Mouse (Mus musculus): Measurements from ENCODE around the gene Clba1. TPM values are rescaled to one million over a fixed set of nuclear protein-coding genes. Genes with fewer than 3 reads are reported as not detected.

Gene Clba1
- polyA plus RNA-seq, 1 experiment from 2014 or later = 3.6 TPM

DNA sequence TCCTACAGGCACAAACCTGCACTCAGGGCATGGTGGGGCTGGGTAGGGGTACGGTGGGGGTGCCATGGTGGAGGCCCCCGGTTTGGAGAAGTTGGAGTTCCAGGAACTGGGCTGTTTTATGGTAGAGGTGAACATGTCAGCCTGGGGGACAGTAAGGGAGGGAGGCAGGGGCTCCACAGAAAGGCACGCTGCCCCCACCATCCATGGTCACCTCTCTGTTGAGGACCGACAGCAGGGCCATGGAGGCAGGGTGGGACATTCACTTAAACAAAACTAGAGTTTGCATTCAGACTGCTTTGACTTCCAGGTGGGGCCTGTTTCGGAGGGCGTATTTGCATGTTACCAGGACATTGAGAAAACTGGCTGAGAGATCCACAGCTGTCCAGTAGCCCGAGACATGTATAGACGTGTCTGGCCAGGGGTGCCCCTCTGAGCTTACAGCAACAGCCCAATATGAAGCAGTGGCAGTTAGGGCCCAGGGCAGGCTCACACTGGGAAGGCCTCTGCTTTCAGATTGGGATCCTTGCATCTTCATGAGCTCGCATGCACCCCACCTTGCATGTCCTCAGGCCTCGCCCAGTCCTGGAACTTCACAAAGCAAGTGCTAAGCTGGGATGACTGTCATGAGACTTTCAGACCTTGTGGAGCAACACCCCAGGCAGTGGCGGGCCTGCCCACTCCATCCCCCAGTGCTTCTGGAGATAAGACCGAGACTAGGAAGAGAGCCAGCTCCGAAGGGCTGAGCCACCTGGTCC is 15.0 kb upstream of the Clba1 start:
- Histone ChIP-seq H3K36me3 (ENCODE audit: control insufficient read depth, insufficient read depth) (no peaks in the 10 kb centered on the region), H3K4me2 (replicated peaks; ENCODE audit: low read depth) (no peak overlapping the region; the same call in 1 of the 2 replicates), H3K4me3 (ENCODE audit: low read depth, low read length) (no peak overlapping the region), H3K27ac (ENCODE audit: low read depth, low read length) (no peak overlapping the region), H3K27me3 (replicated peaks; ENCODE audit: control insufficient read depth, insufficient read depth, low read length) (0 out of 2 replicates have a peak, but pooled peaks cover 3% of the 10 kb centered on the region), H3K9me3 (ENCODE audit: control insufficient read depth) (no peaks in the 10 kb centered on the region), H3K4me1 (replicated peaks; ENCODE audit: control insufficient read depth, insufficient read depth, low read length) (0 out of 2 replicates have a peak, but pooled peaks cover 5% of the 10 kb centered on the region), H3K9ac (ENCODE audit: low read depth, low read length) (no peak overlapping the region)
- no peak for ATAC-seq
- no peak for TF ChIP-seq CTCF (IDR thresholded peaks at IDR 0.05; ENCODE audit: low read depth)
- 63% methylated on average over 13 of the region's 13 CpGs for WGBS

- 30% methylated on average over 7 of the region's 7 CpGs for WGBS
- H3K27me3 ChIP-seq (replicated peaks; ENCODE audit: control insufficient read depth, insufficient read depth, low read length) = 0 out of 2 replicates have a peak, but pooled peaks cover 3% of the 10 kb centered on the region
- no peak overlapping the region for H3K9ac ChIP-seq (ENCODE audit: low read depth, low read length)
- ATAC-seq = no peak
- no peak overlapping the region; the same call in 1 of the 2 replicates for H3K4me2 ChIP-seq (replicated peaks; ENCODE audit: low read depth)
- H3K4me1 ChIP-seq (replicated peaks; ENCODE audit: control insufficient read depth, insufficient read depth, low read length) = 0 out of 2 replicates have a peak, but pooled peaks cover 5% of the 10 kb centered on the region
- H3K36me3 ChIP-seq (ENCODE audit: control insufficient read depth, insufficient read depth) = no peaks in the 10 kb centered on the region
- no peak overlapping the region for H3K27ac ChIP-seq (ENCODE audit: low read depth, low read length)
- no peak for TF ChIP-seq CTCF (IDR thresholded peaks at IDR 0.05; ENCODE audit: low read depth)
- no peaks in the 10 kb centered on the region for H3K9me3 ChIP-seq (ENCODE audit: control insufficient read depth)
- H3K4me3 ChIP-seq (ENCODE audit: low read depth, low read length) = no peak overlapping the region
Observed at GRCm38 (mm10) chr12:112794356-112794816, 14.4 kb upstream of the Clba1 start.

GRCm38 (mm10) chr12:112794998-112795397 is 13.7 kb upstream of the Clba1 start:
- no peak for ATAC-seq
- H3K9ac ChIP-seq (ENCODE audit: low read depth, low read length) = no peak overlapping the region
- H3K4me1 ChIP-seq (replicated peaks; ENCODE audit: control insufficient read depth, insufficient read depth, low read length) = 0 out of 2 replicates have a peak, but pooled peaks cover 5% of the 10 kb centered on the region
- H3K9me3 ChIP-seq (ENCODE audit: control insufficient read depth) = no peaks in the 10 kb centered on the region
- no peak overlapping the region for H3K4me3 ChIP-seq (ENCODE audit: low read depth, low read length)
- no peak for TF ChIP-seq CTCF (IDR thresholded peaks at IDR 0.05; ENCODE audit: low read depth)
- WGBS = 82% methylated on average over 5 of the region's 5 CpGs
- 0 out of 2 replicates have a peak, but pooled peaks cover 3% of the 10 kb centered on the region for H3K27me3 ChIP-seq (replicated peaks; ENCODE audit: control insufficient read depth, insufficient read depth, low read length)
- peak overlapping the region; percentile 32; the same call in 1 of the 2 replicates for H3K4me2 ChIP-seq (replicated peaks; ENCODE audit: low read depth)
- H3K36me3 ChIP-seq (ENCODE audit: control insufficient read depth, insufficient read depth) = no peaks in the 10 kb centered on the region
- no peak overlapping the region for H3K27ac ChIP-seq (ENCODE audit: low read depth, low read length)

DNA sequence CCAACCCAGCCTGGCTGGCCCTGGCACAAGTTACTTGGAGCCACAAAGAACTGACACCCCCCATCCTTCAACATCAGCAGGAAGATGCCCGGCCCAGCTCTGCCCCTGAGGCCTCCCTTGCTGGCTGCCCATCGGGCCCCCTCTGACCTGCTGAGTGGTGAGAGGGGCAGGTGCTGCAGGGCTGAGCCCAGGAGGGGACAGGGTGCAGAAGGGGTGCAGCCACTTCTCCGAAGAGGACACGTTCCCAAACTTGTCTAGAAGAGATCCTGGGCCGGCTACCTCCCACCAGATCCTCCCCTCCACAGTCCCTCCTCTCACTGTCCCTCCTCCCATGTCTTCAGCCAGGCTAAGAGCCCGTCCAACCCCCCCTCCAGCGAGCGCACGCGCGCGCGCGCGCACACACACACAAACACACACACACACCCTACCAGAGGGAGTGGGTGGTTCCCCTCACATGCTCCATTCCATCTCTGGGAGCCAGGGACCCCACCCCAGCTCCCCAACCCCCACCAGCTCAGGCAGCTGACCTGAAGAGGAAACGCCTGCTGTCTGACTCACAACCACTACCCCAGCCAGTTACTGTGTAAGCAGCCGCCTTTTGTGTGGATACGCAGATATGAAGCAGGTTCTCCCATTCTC is 13.2 kb upstream of the Clba1 start:
- no peaks in the 10 kb centered on the region for H3K36me3 ChIP-seq (ENCODE audit: control insufficient read depth, insufficient read depth)
- 33% methylated on average over 17 of the region's 18 CpGs for WGBS
- H3K4me2 ChIP-seq (replicated peaks; ENCODE audit: low read depth) = peak overlapping the region; percentile 32
- no peak overlapping the region for H3K4me3 ChIP-seq (ENCODE audit: low read depth, low read length)
- ATAC-seq = no peak
- no peaks in the 10 kb centered on the region for H3K9me3 ChIP-seq (ENCODE audit: control insufficient read depth)
- H3K9ac ChIP-seq (ENCODE audit: low read depth, low read length) = no peak overlapping the region
- no peak overlapping the region for H3K27ac ChIP-seq (ENCODE audit: low read depth, low read length)
- peaks cover 4% of the 10 kb centered on the region; the same call in 1 of the 2 replicates for H3K27me3 ChIP-seq (replicated peaks; ENCODE audit: control insufficient read depth, insufficient read depth, low read length)
- no peak for TF ChIP-seq CTCF (IDR thresholded peaks at IDR 0.05; ENCODE audit: low read depth)
- H3K4me1 ChIP-seq (replicated peaks; ENCODE audit: control insufficient read depth, insufficient read depth, low read length) = 0 out of 2 replicates have a peak, but pooled peaks cover 5% of the 10 kb centered on the region

- Histone ChIP-seq H3K36me3 (ENCODE audit: control insufficient read depth, insufficient read depth) (no peaks in the 10 kb centered on the region), H3K27ac (ENCODE audit: low read depth, low read length) (no peak overlapping the region), H3K9ac (ENCODE audit: low read depth, low read length) (no peak overlapping the region), H3K27me3 (replicated peaks; ENCODE audit: control insufficient read depth, insufficient read depth, low read length) (peaks cover 17% of the 10 kb centered on the region), H3K4me1 (replicated peaks; ENCODE audit: control insufficient read depth, insufficient read depth, low read length) (0 out of 2 replicates have a peak, but pooled peaks cover 5% of the 10 kb centered on the region), H3K4me2 (replicated peaks; ENCODE audit: low read depth) (no peak overlapping the region), H3K9me3 (ENCODE audit: control insufficient read depth) (no peaks in the 10 kb centered on the region), H3K4me3 (ENCODE audit: low read depth, low read length) (no peak overlapping the region)
- WGBS = 38% methylated on average over 17 of the region's 17 CpGs
- no peak for TF ChIP-seq CTCF (IDR thresholded peaks at IDR 0.05; ENCODE audit: low read depth)
- ATAC-seq = no peak
Observed at GRCm38 (mm10) chr12:112796551-112797510, 11.9 kb upstream of the Clba1 start.

Measured in intestine, postnatal 0 days (tissue).